Mouse (Mus musculus): ENCODE data around the gene Best2. TPM values are rescaled to one million over a fixed set of nuclear protein-coding genes. Genes with fewer than 3 reads are reported as not detected.

Best2 gene
- total RNA-seq, 4 experiments from 2014 or later, result not detected

DNA sequence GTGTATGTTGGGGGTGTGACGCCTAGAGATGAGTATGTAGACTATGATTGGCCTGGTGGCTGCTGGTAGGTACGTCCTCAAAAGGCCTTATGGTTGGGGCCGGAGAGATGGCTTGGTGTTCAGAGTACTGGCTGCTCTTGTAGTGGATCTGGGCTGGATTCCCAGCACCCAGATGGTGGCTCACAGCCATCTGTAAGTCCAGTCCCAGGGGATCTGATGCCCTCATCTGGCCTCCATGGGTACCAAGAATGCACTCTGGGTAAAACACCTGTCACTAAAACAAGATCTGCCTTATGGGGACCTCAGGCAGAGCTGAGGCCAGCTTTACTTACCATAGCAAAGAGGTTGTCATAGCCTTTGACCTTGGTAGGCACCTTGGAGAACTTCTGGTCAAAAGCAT lies 9.5 kb upstream of the Best2 start:
- DNase-seq (ENCODE audit: low spot score in 2 of 2), result no peak

DNA sequence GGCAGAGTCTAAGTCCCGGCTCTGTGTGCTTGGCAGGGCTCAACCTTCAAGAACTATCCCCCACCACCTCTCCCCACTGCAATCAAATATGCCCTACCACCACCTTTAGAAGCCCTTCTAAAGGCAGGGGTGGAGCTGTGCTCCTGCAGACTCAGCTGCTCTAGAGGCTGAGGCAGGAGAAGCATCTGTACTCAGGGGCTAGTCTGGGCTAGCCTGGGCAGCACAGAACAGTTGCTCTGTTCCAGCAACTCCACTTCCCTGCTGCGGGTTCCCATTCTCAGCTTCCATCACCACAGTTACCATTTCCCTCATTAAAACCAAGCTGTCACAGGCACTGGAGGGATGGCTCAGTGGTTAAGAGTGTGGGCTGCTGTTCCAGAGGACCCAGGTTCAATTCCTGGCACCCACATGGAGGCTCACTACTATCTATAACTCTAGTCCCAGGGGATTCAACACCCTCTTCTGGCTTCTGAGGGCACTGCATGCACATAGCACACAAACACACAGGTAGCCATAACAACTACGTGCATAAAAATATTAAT lies 7.3 kb upstream of the Best2 start:
- no peak for DNase-seq (ENCODE audit: low spot score in 2 of 2)

DNA sequence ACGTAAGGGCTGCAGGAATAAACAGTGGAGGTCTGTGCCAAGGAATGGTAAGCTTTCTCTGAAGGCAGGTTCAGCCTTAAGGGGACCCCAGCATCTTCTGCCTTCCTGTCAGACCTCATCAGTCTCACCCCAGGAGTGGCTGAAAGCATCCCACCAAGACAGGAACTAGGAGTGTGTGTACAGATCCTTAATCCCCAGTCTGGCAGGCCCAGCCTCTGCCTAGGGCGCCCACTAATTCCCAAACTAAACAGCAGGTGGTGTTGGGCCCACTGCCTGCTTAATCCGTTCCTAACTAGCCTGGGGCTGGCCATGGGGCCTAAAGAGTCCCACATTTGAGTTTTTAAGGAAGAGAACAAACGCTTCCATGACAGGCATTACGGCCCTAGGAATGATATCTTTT lies 2.9 kb upstream of the Best2 start:
- no peak for DNase-seq (ENCODE audit: low spot score in 2 of 2)

DNA sequence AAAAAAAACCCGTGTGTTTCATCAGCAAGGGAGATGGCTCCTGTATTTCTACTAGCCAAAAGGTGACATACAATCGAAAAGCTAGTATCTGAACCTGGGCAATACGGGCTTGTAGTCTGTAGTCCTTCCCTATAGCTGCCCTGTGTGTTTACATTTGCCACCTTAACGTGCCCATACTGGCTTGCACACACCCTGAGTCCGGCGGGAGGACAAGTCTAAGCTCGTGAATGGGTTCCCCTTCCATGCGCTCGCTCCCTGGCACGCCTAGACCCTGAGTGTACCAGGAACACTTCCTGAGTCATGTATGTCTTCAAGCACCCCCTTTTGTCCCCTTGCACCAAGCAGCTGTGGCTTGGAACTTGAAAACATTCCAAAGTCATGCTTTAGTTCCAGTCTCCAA lies 2.4 kb upstream of the Best2 start:
- DNase-seq (ENCODE audit: low spot score in 2 of 2), result no peak

DNA sequence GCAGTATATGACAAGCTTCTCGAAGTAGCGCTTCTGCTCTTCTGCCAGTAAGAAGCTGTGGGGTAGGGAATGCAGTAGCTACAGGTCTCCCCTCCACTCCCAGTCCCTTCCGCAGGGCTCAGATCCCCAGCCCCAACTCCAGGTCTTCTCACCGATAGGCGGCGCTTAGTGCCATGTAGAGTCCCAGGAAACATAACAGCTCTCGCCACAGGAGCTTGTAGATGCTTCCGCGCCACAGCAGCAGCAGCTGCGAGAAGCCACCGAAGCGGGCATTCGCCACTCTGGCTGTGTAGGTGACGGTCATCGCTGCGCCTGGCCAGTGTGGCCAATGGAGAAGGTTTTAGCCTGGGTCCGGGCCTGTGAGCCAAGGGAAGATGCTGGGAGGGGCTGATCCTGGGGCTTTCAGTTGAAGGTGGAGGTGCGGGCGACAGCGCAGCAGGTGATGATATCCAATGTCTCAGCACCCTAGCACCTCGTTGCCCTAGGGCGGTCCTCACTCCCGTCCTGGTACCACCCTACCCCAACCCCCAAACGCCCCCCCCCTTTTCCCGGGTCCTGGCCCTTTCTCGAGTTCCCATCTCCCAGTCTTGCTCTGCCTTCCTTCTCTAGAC lies 996 bp downstream of the Best2 start:
- no peak for DNase-seq (ENCODE audit: low spot score in 2 of 2)

DNA sequence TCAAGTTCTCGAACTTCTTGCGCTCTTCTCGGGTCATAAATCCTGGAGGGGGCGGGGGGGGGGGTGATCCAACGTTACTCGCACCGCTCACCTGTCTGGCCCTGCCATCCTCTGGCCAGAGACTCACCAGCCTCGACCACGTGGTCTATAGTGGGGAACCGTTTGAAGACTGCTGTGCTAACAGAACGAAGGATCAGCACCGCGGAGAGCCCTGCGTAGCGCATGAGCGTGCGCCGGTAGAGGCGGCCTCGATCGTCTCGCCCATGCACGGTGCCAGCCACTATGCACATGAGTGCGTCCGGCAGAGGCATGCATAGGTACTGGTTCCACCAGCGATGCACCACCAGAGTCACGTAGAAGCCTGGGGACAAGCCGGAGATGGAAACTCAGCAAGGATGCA lies 3.1 kb downstream of the Best2 start:
- DNase-seq (ENCODE audit: low spot score in 2 of 2), result no peak

DNA sequence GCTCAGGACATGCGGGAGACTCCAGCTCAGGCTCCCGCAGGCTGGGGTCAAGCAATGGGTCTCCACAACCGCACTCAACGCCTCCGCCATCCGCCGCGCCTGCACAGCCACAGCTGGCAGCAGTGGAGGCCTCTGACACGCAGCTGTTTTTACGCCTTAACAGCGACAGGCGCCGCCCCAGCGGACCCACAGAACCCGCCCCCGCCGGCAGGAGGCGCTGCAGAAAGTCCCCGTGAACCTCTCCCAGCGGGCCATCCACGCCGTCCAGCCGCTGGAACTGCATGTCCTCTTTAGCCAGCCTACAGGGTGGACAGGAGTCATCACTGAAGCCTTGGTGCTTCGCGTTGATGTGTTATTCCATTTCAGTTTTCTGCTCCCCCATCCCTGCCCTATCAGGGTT lies 6.6 kb downstream of the Best2 start:
- no peak for DNase-seq (ENCODE audit: low spot score in 2 of 2)

DNA sequence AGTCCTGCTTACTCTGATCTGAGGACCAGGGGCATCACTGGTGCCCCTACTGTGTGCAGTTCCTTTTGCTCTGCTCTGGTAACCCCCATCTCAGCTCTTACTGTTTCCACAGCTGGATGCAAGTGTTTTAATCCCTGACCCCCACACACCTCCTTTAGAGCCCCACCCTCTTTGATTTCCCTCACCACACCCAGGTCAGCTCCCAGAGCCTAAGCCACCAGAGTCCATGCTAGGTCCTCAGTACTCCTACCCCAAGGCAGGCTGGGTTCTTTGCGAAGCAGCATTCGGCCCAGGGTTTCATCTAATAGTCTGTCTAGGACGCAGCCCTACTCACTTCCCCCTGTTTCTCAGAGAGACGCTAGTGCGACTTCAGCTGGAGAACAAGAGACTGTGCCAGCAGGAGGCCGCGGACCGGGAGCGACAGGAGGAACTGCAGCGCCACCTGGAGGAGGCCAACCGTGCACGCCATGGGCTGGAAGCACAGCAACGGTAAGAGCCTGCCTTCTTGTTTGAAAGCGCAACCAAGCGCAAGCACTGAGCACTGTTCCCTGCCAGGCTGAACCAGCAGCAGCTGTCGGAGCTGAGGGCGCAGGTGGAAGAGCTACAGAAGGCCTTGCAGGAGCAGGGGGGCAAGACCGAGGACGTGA lies 16.6 kb downstream of the Best2 start:
- peak; percentile 75 to 86 for DNase-seq (ENCODE audit: low spot score in 2 of 2)

DNA sequence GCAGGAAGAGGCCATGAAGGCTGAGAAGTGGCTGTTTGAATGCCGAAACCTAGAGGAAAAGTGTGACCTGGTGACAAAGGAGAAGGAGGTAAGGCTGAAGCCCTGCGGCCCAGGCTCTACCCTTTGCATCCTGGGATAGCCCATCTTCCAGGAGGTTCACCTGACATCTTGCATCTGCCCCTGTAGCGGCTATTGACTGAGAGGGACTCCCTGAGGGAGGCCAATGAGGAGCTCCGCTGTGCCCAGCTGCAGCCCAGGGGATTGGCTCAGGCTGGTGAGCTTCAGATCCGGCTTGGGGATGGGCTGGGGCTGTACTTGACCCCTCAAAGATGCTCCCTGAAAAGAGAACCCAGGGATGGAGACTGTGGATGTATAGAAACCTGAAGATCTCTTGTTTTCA lies 17.4 kb downstream of the Best2 start:
- no peak for DNase-seq (ENCODE audit: low spot score in 2 of 2)

DNA sequence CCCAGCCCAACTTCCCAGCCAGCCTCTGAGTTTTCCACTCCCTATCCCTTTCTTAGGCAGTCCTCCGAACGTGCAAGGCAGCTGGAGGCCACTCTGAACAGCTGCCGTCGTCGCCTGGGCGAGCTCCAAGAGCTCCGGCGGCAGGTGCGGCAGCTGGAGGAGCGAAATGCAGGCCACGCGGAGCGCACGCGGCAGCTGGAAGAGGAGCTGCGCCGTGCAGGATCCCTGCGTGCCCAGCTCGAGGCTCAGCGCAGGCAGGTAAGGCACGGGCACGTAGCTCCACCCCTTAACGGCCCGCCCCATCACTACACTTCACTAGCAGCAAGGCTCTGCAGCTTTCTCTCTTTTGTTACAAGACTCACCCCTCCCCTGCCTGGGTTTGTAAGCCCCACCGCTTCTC lies 18.7 kb downstream of the Best2 start:
- DNase-seq (ENCODE audit: low spot score in 2 of 2), result no peak

DNA sequence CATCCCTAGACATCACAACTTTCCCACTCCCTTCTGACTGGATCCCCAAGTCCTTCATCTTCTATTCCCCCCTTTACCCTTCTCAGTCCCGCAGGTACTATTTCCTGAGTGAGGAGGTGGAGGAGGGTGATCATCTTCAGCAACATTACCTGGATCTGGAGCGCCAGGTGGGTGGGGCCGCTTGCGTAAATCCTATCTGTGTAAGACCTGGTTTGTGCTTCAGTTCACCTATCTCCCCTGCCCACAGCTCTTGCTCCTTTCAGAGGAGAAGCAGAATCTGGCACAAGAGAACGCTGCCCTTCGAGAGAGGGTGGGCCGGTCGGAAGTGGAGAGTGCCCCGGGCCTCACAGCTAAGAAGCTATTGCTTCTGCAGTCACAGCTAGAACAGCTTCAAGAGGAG lies 20.0 kb downstream of the Best2 start:
- no peak for DNase-seq (ENCODE audit: low spot score in 2 of 2)

DNA sequence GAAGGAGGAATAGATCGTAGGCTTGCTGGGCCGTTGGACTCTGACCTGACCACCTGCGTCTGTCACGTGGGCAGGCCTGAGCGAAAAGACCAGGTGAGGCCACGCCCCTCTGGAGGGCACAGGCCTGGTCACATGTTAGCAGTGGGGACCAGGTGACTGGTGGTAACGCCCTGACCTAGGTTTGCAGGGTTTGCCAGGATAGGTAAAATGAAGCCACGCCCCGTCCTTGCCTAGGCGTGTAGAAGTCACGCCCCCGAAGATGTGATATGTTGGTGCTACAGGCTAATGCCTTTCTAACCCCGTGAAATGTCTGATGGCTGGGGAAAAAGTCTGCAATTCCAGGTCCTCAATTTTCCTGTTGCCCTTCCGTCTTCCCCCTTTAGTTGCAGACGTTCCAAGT lies 23.5 kb downstream of the Best2 start:
- no peak for DNase-seq (ENCODE audit: low spot score in 2 of 2)

DNA sequence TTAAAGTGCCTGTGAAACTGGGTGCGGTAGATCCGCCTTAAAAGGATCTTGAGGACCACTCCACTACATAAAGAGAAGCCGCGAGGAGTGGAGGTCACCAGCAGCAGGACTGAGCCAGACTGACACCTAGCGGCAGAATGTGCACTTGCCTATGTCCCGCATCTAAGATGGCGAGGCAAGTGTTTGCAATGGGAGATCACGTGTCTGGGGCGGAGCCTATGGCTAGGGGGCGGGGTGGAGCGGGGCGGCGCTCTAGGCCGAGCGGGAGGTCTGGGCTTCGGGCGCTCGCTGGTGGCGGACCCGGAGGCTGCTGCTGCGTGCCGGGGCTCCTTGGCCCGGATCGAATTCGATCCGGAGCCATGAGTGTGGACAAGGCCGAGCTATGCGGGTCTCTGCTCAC lies 24.0 kb downstream of the Best2 start, which contains the start of gene Hook2:
Gene Hook2 (plus strand): TSS at position 255 of the 400 bp plus-strand sequence.
- DNase-seq (ENCODE audit: low spot score in 2 of 2), result peak; percentile 95 to 97

DNA sequence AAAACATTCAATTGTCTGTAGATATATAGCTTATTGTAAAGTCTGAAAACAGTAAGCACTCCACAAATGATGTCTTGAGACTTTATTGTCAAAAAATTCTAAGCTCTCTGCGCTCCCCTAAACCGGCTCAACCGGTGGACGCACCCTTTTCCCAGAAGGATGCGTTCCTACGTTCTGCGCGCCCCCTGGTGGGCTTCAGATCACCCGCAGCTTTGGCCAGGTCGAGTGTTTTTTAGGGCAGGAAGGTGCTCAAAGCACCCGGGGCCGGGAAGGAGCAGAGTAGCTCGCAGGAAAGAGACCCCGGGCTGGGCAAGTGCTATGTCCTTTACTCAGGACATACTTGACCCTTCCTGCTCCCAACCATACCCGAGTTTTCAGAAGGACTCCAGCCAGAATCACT lies 24.5 kb downstream of the Best2 start:
- peak; percentile 92 for DNase-seq (ENCODE audit: low spot score in 2 of 2)

DNA sequence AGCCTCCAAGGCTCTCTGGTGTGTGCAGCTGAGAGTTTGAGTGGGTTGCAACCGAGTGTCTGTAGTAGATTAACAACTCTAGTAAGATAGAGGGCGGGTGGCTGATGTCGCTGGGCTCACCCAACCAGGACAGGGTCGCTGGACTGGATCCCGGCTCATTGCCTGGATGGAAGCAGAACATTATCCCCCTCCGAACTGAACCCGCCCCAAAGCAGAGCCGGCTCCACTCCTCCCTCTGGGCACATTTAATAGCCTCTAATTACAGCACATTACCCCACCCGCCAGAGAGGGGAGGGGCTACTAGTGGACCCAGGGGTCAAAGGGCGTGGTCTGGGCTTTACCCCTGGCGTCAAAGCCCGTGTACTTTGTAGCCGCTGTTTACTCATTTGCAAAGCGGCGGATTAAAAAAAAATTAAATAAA lies 25.0 kb downstream of the Best2 start:
- DNase-seq (ENCODE audit: low spot score in 2 of 2), result peak; percentile 74 to 75

DNA sequence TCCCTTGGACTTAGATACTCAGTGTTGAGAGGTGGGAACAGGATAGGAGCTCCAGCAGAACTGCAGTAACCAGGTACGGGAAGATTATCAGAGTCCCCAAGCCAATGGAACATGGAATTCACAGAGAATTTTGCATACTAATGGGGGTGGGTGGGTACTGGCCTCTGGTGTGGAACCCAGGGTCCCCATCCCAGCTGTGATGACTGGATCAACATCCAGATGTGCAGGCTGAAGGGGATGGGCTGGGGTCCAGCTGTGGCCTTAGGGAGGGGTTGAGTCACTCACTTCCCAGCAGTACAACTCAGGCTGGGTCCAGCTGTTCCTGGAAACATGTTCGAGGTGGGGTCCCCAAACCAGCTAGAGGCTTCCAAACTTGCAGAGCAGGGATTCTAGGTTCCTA lies 26.4 kb downstream of the Best2 start:
- no peak for DNase-seq (ENCODE audit: low spot score in 2 of 2)

DNA sequence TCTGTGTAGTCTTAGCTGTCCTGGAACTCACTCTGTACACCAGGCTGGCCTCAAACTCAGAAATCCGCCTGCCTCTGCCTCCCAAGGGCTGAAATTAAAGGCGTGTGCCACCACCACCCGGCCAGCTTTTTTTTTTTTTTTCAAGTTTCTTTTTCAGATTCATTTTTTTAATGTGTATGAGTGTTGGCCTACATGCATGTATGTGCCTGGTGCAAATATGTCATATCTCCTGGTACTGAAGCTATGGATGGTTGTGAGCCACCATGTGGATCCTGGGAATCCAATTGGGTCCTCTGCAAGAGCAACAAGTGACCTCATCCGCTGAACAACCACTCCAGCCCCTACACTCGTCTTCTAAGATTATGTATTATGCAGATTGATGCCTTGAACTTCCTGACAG lies 26.9 kb downstream of the Best2 start:
- DNase-seq (ENCODE audit: low spot score in 2 of 2), result no peak

DNA sequence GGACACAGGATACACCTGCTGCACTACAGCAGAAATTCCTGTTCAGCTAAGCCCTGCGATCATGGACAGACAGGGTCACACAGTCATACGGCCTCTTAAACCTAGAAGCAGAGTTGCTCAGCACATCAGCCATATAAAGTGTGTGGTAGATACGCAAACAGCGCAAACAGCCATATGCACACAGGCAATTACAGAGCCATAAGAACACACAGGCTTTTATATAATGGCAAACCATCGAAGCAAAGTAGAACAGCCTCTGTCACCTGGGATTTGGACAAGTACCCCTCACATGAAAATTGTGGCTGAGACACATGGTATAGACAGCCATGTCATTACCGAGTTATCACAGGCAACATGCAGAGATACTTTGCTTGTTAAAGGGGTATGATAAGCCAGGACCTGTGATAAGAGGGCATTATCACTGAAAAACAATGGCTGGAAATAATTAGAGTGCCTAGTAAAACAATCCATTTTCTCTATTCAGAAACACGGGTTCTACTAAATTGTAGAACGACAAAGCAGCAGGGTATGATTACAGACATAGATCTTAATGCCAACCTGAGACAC lies 27.9 kb downstream of the Best2 start:
- DNase-seq (ENCODE audit: low spot score in 2 of 2), result no peak

DNA sequence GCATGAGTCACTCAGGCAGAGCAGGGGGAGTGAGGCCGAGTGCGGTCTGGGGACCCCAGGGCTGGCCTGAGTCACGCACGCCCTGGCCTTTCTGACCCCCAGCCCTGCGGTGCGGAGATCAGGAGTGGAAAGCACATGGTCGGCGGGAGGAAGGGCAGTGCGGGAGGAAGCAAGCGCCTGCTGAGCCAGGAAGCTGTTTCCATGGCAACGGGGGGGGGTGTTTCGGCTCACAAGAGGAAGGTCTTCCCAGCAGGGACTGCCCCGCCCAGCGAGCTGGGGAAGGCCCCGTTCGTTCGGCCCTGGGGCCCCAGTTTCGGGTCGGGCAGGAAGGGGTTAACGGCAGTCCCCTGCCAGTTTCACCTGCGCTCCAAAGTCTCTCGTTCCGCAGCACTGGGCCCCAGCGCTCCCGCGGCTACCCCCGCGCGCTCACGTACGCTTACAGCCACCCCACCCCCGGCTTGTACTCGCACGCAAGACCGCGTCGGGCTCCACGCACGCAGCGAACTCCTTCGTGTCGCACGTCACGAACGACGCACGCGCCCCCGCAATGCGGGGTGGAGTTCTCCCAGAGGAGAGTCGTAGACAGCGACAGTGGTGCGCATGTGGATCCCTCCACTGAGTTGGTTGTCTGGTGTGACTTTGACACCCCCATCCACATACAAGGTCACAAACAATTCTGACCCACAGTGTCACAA lies 28.5 kb downstream of the Best2 start:
- DNase-seq (ENCODE audit: low spot score in 2 of 2), result peak; percentile 71 to 75

DNA sequence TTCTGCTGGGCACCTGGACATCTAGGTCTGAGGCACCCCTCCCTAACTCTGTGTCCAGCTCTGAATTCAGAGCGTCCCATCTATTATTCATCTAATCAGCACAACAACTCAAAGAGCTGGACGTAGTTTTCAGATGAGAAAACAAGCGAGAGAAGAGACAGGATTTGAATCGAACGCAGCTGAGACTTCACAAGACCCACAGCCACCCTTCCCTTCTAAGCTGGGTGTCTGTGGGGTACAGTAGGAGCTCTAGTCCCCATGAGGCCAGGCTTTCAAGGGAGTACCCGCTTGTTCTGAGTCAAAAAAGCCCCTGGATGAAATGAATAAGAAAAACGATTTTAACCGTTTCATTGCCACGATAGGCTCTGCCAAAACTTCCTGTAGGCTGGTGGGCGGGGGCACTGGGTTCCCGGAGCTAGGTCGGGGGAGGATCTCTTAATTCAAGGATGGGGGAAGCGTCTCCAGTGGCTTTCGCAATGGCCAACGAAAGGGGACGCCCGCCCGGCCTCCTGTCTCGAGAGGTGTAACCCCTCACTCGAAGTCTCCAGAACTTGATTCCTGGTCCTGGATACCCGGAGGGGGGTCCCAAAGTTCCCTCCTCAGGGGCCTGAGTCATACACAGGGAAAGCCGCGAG lies 29.2 kb downstream of the Best2 start:
- DNase-seq (ENCODE audit: low spot score in 2 of 2), result no peak

DNA sequence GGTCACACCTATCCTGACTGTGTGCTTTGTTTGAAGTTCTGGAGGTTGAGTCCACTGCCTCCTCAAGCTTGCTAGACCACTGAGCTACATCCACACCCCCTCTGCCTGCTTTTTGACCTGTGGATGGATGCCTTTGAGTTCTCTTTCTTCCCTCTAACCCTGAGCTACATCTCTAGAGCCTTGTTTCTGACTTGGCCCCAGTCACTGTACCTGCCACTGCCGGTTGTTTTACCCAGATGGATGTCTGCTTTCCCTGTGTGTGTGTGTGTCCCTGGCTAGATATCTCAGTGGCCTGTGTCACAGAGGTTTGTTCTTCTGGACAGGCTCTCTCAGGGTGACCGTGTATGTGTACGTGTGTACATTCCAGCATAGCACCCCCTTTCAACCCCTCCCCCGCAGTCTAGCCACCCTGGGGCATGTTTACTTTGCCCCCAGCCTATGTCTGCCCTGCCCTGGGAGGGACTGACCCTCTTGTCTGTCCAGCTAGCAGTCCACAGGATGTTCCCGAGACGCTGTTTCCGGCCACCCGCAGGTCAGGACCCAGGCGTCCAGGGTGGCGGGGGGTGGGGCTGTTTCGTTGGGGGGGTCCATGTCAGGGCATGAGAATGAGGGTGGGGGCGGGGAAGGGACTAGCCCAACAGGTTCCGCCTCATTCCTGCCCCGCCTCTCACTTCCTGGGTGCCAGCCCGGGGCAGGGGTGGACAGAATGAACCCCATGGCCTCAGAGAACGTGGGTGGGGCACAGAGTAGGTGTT lies 29.9 kb downstream of the Best2 start:
- DNase-seq (ENCODE audit: low spot score in 2 of 2), result no peak
